Mouse (Mus musculus) ES-E14 (cell line): ENCODE results near the gene Echdc1.

Experiments used
- HCFC1 ChIP-seq: IDR thresholded peaks from 2 replicates; pipeline ENCODE4 v1.6.1; 2012; ENCODE audit warnings: low read length, inconsistent platforms, borderline replicate concordance; ENCODE audit not compliant: insufficient read depth
- MAFK ChIP-seq: IDR thresholded peaks from 2 replicates; pipeline ENCODE4 v1.6.1; 2014; ENCODE audit warnings: mild to moderate bottlenecking, low read depth, low read length, inconsistent platforms; ENCODE audit not compliant: insufficient read depth
- ZC3H11A ChIP-seq: IDR thresholded peaks from 2 replicates; pipeline ENCODE4 v1.6.1; 2012; ENCODE audit warnings: low read depth, mild to moderate bottlenecking, inconsistent platforms, low read length, borderline replicate concordance
- ZNF384 ChIP-seq: IDR thresholded peaks from 2 replicates; pipeline ENCODE4 v1.6.1; 2012; ENCODE audit warnings: low read depth, low read length, inconsistent platforms

GRCm38 (mm10) chr10:29374065-29374464 is 61.1 kb downstream of the Echdc1 start:
- TF ChIP-seq ZC3H11A: no peak
- TF ChIP-seq HCFC1: no peak
- TF ChIP-seq ZNF384: no peak
- TF ChIP-seq MAFK: no peak
